Mouse (Mus musculus): Measurements from ENCODE around the gene Jakmip3. TPM values are rescaled to one million over a fixed set of nuclear protein-coding genes. Genes with fewer than 3 reads are reported as not detected.

Jakmip3 gene
- polyA plus RNA-seq, 1 experiment from 2014 or later, result 5.5 TPM

- no peak for ATAC-seq (ENCODE audit: low FRiP score, low read depth)
These were observed 167.5 kb downstream of the Jakmip3 start for GRCm38 (mm10) chr7:139107908-139108650.

GRCm38 (mm10) chr7:139119152-139119774 lies 178.7 kb downstream of the Jakmip3 start:
- ATAC-seq (ENCODE audit: low FRiP score, low read depth), result peak; percentile 61; the same call in 1 of the 2 replicates
- no peak overlapping the region for H3K9ac ChIP-seq

More at GRCm38 (mm10) chr7:139107908-139108650, 167.5 kb downstream of the Jakmip3 start:
- WGBS, result 88% methylated on average over 9 of the region's 9 CpGs
- Histone ChIP-seq H3K9me3 (no peaks in the 10 kb centered on the region), H3K27me3 (replicated peaks) (no peaks in the 10 kb centered on the region), H3K4me2 (replicated peaks) (no peak overlapping the region), H3K4me3 (no peak overlapping the region), H3K36me3 (no peaks in the 10 kb centered on the region), H3K4me1 (no peaks in the 10 kb centered on the region; the same call in 1 of the 2 replicates), H3K9ac (no peak overlapping the region), H3K27ac (no peak overlapping the region)

GRCm38 (mm10) chr7:139119775-139120153 lies 179.2 kb downstream of the Jakmip3 start:
- H3K36me3 ChIP-seq, result no peaks in the 10 kb centered on the region
- H3K27me3 ChIP-seq (replicated peaks), result no peaks in the 10 kb centered on the region
- no peak for ATAC-seq (ENCODE audit: low FRiP score, low read depth)
- H3K4me3 ChIP-seq, result no peak overlapping the region
- 73% methylated on average over 2 of the region's 2 CpGs for WGBS
- no peaks in the 10 kb centered on the region for H3K4me1 ChIP-seq
- H3K4me2 ChIP-seq (replicated peaks), result no peak overlapping the region
- no peak overlapping the region for H3K27ac ChIP-seq
- H3K9ac ChIP-seq, result no peak overlapping the region
- H3K9me3 ChIP-seq, result no peaks in the 10 kb centered on the region

More at GRCm38 (mm10) chr7:139119152-139119774, 178.7 kb downstream of the Jakmip3 start:
- H3K4me2 ChIP-seq (replicated peaks), result no peak overlapping the region
- no peak overlapping the region for H3K4me3 ChIP-seq
- H3K9me3 ChIP-seq, result no peaks in the 10 kb centered on the region
- no peaks in the 10 kb centered on the region for H3K36me3 ChIP-seq
- H3K4me1 ChIP-seq, result no peaks in the 10 kb centered on the region
- no peaks in the 10 kb centered on the region for H3K27me3 ChIP-seq (replicated peaks)
- H3K27ac ChIP-seq, result no peak overlapping the region
- 46% methylated on average over 13 of the region's 13 CpGs for WGBS

GRCm38 (mm10) chr7:139125881-139126280 lies 185.4 kb downstream of the Jakmip3 start:
- ATAC-seq (ENCODE audit: low FRiP score, low read depth), result no peak
- H3K4me3 ChIP-seq, result no peak overlapping the region

GRCm38 (mm10) chr7:139126549-139126948 lies 186.0 kb downstream of the Jakmip3 start:
- WGBS, result 83% methylated on average over 7 of the region's 7 CpGs
- ATAC-seq (ENCODE audit: low FRiP score, low read depth), result no peak

More at GRCm38 (mm10) chr7:139125881-139126280, 185.4 kb downstream of the Jakmip3 start:
- H3K36me3 ChIP-seq, result no peaks in the 10 kb centered on the region
- H3K4me1 ChIP-seq, result peaks cover 13% of the 10 kb centered on the region
- H3K27ac ChIP-seq, result no peak overlapping the region
- no peak overlapping the region for H3K4me2 ChIP-seq (replicated peaks)
- no peaks in the 10 kb centered on the region for H3K27me3 ChIP-seq (replicated peaks)
- no peak overlapping the region for H3K9ac ChIP-seq
- WGBS, result 94% methylated on average over 4 of the region's 4 CpGs
- no peaks in the 10 kb centered on the region for H3K9me3 ChIP-seq

GRCm38 (mm10) chr7:139128994-139129393 lies 188.5 kb downstream of the Jakmip3 start:
- no peak overlapping the region for H3K27ac ChIP-seq
- H3K36me3 ChIP-seq, result no peaks in the 10 kb centered on the region
- H3K4me3 ChIP-seq, result no peak overlapping the region
- H3K9ac ChIP-seq, result no peak overlapping the region
- H3K9me3 ChIP-seq, result no peaks in the 10 kb centered on the region
- WGBS, result 83% methylated on average over 4 of the region's 4 CpGs
- H3K27me3 ChIP-seq (replicated peaks), result 0 out of 2 replicates have a peak, but pooled peaks cover 3% of the 10 kb centered on the region
- no peak overlapping the region for H3K4me2 ChIP-seq (replicated peaks)
- H3K4me1 ChIP-seq, result peaks cover 16% of the 10 kb centered on the region
- no peak for ATAC-seq (ENCODE audit: low FRiP score, low read depth)

More at GRCm38 (mm10) chr7:139126549-139126948, 186.0 kb downstream of the Jakmip3 start:
- H3K9me3 ChIP-seq, result no peaks in the 10 kb centered on the region
- H3K4me1 ChIP-seq, result peaks cover 16% of the 10 kb centered on the region
- H3K4me2 ChIP-seq (replicated peaks), result no peak overlapping the region
- no peak overlapping the region for H3K27ac ChIP-seq
- 0 out of 2 replicates have a peak, but pooled peaks cover under 1% of the 10 kb centered on the region for H3K27me3 ChIP-seq (replicated peaks)
- H3K9ac ChIP-seq, result no peak overlapping the region
- no peaks in the 10 kb centered on the region for H3K36me3 ChIP-seq
- no peak overlapping the region for H3K4me3 ChIP-seq

- 16% methylated on average over 6 of the region's 6 CpGs for WGBS
- no peaks in the 10 kb centered on the region for H3K9me3 ChIP-seq
- peaks cover 8% of the 10 kb centered on the region; the same call in 1 of the 2 replicates for H3K27me3 ChIP-seq (replicated peaks)
- H3K4me3 ChIP-seq, result no peak overlapping the region
- H3K4me1 ChIP-seq, result peaks cover 16% of the 10 kb centered on the region
- ATAC-seq (ENCODE audit: low FRiP score, low read depth), result no peak
- H3K36me3 ChIP-seq, result no peaks in the 10 kb centered on the region
- H3K4me2 ChIP-seq (replicated peaks), result no peak overlapping the region
- H3K9ac ChIP-seq, result no peak overlapping the region
- no peak overlapping the region for H3K27ac ChIP-seq
These were observed 189.8 kb downstream of the Jakmip3 start for GRCm38 (mm10) chr7:139130361-139130760.

- Histone ChIP-seq H3K4me1 (peaks cover 22% of the 10 kb centered on the region), H3K27ac (no peak overlapping the region), H3K4me3 (no peak overlapping the region), H3K9me3 (no peaks in the 10 kb centered on the region), H3K36me3 (no peaks in the 10 kb centered on the region), H3K9ac (no peak overlapping the region), H3K27me3 (replicated peaks) (peaks cover 8% of the 10 kb centered on the region; the same call in 1 of the 2 replicates), H3K4me2 (replicated peaks) (no peak overlapping the region)
- no peak for ATAC-seq (ENCODE audit: low FRiP score, low read depth)
- WGBS, result 72% methylated on average over 8 of the region's 8 CpGs
These were observed 191.0 kb downstream of the Jakmip3 start for GRCm38 (mm10) chr7:139131538-139131937.

- Histone ChIP-seq H3K4me1 (peaks cover 36% of the 10 kb centered on the region), H3K9me3 (no peaks in the 10 kb centered on the region), H3K4me3 (no peak overlapping the region), H3K27ac (no peak overlapping the region), H3K4me2 (replicated peaks) (no peak overlapping the region), H3K9ac (no peak overlapping the region), H3K27me3 (replicated peaks) (peaks cover 8% of the 10 kb centered on the region; the same call in 1 of the 2 replicates), H3K36me3 (no peaks in the 10 kb centered on the region)
- no peak for ATAC-seq (ENCODE audit: low FRiP score, low read depth)
- WGBS, result 81% methylated on average over 3 of the region's 3 CpGs
These were observed 192.9 kb downstream of the Jakmip3 start for GRCm38 (mm10) chr7:139133446-139133845.

Other genes starting within 250 kb of the Jakmip3 start
- 75.1 and 81.4 TPM in 2 replicates for gene Ppp2r2d, start 94.7 kb upstream of the Jakmip3 start, polyA plus RNA-seq (2016; fragmentation: Nextera tagmentation; extraction: Ambion mirVana)
- gene Mapk1ip1, start 94.5 kb upstream of the Jakmip3 start, polyA plus RNA-seq (2016; fragmentation: Nextera tagmentation; extraction: Ambion mirVana), result 20.0 and 20.1 TPM in 2 replicates
- 84.2 and 85.6 TPM in 2 replicates for gene Bnip3, start 31.2 kb upstream of the Jakmip3 start, polyA plus RNA-seq (2016; fragmentation: Nextera tagmentation; extraction: Ambion mirVana)
- gene Dpysl4, start 145.3 kb downstream of the Jakmip3 start, polyA plus RNA-seq (2016; fragmentation: Nextera tagmentation; extraction: Ambion mirVana), result 425 and 434 TPM in 2 replicates